Mouse (Mus musculus) spleen, adult 2 months (tissue): Measurements from ENCODE around the gene Baiap2.

ENCODE experiments used
- CTCF ChIP-seq: fragments of 200-500 bp; IDR thresholded peaks from 2 replicates; pipeline ENCODE4 v1.5.1; 2011; ENCODE audit warnings: mild to moderate bottlenecking, inconsistent platforms; ENCODE audit not compliant: insufficient read depth, insufficient read length, insufficient replicate concordance; ENCODE audit errors: extremely low read depth
- POLR2A ChIP-seq: fragments of 200-500 bp; IDR thresholded peaks from 2 replicates; pipeline ENCODE4 v1.6.1; 2011; ENCODE audit warnings: low read depth, low read length, inconsistent platforms

- TF ChIP-seq POLR2A, result peak; percentile 98
- TF ChIP-seq CTCF, result no peak
Measured at GRCm38 (mm10) chr11:119942727-119943427, at the start of gene Baiap2.
